Mouse (Mus musculus) gastrocnemius, postnatal 4 days (tissue): ENCODE data around the gene Inhbc. TPM values are rescaled to one million over a fixed set of nuclear protein-coding genes. Genes with fewer than 3 reads are reported as not detected.
A peak's percentile ranks its signal among the peaks of the same experiment; 100 is the strongest.

ENCODE experiments used
- DNase-seq, 2 experiments: peaks; one replicate each; pipeline ENCODE4 v3.0.0; 2021 to 2022; ENCODE audit warnings: low spot score in 2 of 2, mixed read lengths in 2 of 2
- long read RNA-seq, 2 experiments: library from polyadenylated mRNA; stranded (forward); transcript quantifications; one replicate each; pipeline ENCODE4 v2.0.0; 2021
- total RNA-seq, 2 experiments: library from RNA; stranded (reverse); gene quantifications; 2 replicates each; pipeline ENCODE4 v1.2.3; 2021

Inhbc gene
- total RNA-seq, result under 1 TPM in 1 of 2 experiments, not detected in 1; 0.29 TPM
- long read RNA-seq, experiment 1, result 0 reads
- long read RNA-seq, experiment 2, result 0 reads

DNA sequence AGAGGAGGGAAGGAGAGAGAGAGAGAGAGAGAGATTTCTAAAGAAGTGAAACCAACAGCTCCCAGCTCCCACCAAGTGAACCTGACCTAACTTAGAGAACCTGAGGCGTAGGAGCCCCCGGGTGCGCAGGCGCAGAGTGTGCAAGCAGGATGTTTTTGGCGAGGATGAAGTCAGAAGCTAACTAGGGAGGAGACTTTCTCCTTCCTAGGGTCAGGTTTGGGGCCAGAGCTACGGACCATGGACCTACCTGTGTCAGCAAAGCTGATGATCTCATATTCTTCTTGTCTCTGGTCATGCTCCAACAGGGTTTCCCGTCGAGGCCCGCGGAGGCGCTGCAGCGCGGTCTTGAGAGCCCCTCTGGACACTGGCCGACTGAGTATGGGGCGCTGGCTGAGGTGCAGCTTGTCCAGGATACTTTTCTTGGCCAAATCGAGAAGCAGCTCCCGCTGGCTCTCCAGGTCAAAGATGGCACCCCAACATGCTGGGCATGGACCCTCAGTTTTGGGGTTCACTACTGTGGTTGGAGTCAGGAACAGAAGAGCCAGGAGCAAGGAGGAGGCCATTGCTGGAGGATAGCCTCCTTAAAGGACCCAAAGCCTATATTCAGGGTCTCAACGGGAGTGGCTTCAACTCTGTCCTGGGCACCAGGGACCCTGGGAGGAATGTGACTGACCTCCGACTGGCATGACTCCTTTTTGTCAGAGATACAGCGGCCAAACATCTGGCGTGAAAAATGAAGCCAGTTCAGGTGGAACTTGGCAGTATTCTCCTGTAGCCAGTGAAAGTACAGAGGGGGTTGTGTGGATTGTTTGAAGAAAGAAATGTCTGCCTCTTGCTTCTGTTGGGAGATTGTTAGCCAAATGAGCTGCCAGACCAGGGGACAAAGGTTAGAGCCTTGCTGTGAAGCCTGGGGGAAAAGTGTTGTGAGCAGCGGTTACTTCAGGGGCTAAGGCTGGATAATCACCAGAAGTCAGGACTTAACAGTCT lies at the start of gene Inhbc:
Inhbc (minus strand) TSS at position 598 of the 987 bp plus-strand sequence.
- no peak for DNase-seq

DNA sequence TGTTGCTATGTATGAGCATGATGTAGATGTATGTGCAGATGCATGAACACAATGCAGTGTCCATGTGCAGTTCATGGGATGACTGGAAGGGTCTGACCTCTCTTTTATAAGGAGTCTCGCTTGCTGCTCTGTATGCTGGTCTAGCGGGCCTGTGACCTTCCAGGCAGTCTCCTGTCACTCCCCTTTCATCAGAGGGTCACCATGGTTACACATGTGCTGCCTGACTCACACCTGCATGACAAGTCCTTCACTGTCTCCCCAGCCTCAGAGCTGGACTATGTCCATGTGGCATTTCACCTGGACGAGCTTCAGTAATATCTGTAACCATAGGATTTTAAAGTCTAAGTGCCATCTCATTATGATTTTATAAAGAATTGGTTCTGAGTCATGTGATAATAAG lies 43.9 kb upstream of the Inhbc start:
- no peak for DNase-seq

DNA sequence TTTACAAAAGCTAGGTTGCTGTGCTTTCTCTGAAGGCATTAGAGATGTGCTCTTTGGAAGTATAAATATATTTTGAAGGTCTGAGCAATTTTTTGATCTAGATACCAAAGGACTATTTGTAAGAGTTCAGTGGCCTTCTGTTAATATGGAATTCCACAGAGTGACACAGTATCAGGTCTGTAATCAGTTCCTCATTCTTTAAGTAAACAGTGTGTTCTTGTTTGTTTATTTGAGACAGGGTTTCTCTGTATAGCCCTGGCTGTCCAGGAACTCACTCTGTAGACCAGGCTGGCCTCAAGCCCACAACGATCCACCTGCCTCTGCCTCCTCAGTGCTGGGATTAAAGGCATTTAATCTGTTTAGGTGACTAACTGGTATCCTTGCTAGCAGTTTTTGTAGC lies 43.4 kb upstream of the Inhbc start:
- DNase-seq, result no peak

DNA sequence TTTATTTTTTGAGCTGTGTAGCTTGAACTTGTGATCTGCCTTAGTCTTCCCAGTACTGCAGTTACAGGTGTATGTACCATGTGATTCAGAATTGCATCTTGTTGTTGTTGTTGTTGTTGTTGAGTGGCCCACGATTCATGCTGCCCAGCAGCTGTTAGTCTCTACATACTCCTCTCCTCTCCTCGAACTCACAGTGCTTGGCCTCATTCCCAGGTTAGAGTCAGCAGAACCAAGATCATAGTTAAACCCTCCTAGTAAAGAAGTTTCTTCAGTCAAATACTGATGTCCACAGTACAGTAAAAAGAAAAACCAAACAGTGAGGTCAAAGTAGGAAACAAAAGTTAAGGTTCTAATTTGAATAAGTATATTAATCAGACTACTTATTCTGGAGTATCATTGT lies 42.5 kb upstream of the Inhbc start:
- DNase-seq, result no peak

DNA sequence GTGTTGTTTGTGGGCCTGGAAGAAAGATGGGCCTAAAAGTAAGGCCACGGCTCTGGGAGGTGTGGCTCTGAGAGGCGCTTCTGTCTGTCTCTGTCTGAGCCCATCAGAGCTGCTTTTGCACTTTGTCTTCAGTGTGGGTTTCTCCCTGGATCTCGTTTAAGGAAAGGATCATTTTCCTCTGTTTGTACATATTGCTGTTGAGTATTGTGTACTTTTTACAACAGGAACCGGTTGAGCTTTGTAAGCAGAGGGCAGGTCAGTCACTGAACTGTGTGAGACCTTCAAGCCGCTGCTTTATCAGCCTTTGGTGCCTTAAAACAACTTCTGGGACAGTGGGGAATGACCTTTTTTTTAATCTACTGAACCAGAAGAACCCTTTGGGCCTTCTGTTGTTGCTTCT lies 41.9 kb upstream of the Inhbc start:
- no peak for DNase-seq

DNA sequence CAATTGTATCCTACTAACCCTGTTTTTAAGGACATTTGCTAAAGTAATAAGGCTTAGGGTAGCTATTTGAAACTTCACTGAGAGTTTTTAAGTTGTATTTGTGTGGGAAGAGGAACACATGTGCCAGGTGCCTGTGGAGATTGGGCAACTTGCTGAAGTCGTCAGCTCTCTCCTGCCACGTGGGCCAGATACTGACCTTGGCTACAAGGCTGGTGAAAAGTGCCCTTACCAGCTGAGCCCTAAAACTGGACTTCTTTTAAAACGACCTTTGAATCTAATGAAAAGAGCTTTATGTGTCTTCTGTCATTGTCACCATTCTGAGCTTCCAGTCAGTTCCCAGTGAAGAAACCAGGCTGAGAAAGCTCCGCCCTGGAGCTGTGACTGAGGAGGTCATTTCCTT lies 37.2 kb upstream of the Inhbc start:
- DNase-seq, result no peak

DNA sequence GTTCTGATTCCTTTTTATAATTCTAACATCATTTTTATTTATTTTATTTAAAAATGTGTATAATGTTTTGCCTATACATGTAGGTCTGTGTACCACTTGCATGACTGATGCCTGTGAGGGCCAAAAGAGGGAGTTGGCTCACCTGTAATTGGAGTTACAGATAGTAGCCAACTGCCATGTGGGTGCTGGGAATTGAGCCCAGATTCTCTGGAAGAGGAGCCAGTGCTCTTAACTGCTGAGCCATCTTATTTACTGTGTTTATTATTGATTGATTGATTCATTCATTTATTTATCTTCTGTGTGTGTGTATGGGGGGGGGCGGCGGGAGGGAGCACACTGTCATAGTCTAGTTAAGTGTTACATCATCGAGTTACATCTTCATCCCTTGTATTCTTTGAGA lies 34.5 kb upstream of the Inhbc start:
- DNase-seq, result no peak

DNA sequence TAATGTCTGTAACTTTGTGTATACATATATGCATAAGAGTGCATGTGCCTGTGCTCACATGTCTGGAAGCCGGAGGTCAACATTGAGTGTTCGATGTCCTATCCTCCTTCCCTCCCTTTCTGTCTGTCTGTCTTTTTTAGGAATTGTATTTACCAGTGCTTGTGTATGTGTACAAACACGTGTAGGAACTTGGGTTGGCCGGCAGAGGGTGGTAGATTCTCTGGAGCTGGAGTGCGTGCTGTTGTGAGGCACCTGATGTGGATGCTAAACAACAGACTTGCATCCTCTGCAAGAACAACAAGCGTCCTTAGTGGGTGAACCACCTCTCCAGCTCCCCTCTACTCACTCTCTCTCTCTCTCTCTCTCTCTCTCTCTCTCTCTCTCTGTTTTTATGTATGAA lies 21.5 kb upstream of the Inhbc start:
- DNase-seq, result no peak

DNA sequence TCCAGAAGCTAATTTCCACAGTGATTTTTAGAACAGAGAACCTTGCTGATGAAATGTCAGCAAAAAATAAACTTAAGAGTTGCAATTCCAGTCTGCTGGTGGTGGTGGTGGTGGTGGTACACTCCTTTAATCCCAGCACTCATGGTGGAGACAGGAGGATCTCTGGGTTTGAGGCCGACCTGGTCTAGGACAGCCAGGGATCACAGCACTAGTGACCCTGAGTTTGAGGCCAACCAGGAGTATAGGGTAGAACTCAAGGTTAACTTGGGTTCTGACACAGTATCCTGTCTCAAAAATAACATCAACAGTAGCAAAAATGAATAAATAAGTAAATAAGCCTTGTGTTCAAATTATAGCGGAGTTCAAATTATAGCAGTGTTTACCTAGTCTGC lies 11.5 kb upstream of the Inhbc start:
- DNase-seq, result no peak

DNA sequence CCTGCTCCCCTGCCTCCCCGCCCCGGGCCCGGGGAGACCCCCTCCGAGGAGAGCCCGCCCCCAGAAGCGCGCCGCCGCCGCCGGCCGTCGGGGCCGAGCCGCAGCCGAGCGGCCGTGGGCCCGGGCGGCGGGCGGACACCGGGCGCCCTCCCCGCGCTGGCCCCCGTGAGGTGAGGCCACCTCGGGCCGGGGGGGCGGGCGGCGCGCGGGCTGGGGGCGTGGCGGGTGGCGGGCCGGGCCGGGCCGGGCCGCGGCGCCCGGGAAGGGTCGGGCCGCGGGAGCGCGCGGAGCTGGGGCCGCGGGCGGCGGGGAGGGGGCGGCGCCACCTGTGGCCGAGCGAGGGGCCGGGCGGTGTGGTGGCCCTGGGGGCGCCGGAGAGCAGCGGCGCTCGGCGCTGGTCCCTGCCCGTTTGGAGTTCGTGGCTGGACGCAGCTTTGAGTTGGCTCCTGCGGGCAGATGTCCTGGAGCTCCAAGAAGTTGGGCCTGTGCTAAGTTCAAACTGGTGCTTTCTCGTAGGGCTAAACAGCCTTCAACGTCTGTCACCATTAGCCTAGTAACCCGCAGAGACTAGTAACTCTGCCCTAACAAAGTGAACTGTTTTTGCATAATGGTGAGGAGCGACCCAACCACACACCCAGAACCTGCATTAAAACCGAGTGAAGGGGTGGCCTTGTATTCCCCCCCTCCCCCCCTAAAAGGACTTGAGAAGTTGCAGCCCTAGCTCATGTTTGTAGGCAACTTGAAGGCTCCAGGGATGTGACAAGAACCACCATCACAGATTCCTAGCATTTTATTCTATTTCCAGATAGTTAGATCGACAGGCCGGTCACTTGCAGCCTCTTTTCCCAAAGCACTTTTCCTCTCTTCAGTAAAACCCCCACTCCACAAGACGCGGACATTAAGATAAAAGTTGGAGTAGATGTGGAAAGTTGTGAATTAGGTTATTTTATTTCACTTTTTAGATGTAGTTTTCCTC lies 10.8 kb upstream of the Inhbc start:
- DNase-seq, result peak; percentile 57 to 74

DNA sequence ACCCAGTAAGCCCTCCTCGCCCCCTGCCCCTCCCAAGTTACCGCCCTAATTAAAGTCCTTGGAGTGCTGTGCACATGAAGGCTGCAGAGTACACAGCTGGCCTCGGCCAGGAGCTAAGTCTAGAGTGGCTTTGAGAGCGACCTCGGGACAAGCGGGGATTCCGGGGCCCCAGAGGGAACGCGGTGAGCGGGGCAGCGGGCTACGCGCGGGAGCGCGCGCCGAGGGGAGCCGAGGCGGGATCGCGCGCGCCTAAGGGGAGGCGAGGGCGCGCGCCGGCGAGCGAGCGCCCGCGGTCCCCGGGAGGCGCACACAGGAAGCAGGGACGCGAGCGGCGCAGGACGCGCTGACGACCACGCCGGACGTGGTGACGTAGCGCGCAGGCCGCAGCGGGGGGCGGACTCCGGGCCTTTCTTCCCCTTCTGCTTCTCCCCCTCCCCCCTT lies 10.0 kb upstream of the Inhbc start, which contains the start of gene R3hdm2:
R3hdm2 (plus strand) TSS at position 77 of the 441 bp plus-strand sequence.
- peak; percentile 82 to 92 for DNase-seq

DNA sequence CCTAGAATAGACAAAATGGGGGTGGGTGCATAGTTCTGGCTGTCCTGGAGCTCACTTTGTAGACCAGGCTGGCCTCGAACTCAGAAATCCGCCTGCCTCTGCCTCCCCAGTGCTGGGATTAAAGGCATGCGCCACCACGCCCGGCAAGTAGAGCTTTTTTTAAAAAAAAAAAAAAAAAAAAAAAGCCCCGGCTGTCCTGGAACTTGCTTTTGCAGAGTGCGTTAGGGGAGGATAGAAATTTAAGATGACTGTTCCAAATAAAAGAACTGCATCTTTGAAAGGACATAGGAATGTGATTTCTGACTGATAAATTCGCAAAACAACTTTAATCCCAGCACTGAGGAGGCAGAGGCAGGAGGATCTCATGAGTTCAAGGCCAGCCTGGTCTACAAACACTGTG lies 9.4 kb upstream of the Inhbc start:
- no peak for DNase-seq

DNA sequence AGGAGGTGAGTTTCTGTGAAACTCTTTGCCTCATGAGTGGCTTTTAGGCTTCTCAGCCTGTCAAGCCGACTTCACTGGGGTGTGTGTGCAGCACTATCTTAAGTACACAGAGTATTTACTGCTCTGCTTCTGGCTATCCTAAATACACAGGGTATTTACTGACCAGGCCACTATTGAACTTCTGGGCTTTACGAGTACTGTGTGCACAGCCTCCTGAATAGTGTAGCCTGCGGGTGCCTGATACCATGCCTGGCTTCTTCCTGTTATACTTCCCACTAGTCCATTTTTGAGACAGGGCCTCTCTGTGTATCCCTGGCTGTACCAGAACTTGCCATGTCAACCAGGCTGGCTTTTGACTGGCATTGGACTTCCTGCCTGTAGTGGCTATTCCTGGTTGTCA lies 7.5 kb upstream of the Inhbc start:
- DNase-seq, result no peak

DNA sequence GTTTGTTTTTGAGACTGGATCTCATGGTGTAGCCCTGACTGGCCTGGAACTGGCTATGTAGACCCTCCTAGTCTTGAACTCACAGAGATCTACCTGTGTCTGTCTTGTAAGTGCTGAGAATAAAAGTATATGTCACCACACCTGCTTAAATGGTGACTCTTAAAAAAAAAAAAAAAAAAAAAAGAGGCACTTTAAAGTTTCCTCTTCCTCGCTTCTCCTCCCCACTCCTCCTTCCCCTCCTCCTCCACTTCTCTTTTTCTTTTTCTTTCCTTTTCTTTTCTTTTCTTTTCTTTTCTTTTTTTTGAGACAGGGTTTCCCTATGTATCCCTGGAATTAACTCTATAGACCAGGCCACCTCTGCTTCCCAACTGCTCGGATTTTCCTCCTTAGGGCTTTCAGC lies 792 bp upstream of the Inhbc start:
- DNase-seq, result no peak

DNA sequence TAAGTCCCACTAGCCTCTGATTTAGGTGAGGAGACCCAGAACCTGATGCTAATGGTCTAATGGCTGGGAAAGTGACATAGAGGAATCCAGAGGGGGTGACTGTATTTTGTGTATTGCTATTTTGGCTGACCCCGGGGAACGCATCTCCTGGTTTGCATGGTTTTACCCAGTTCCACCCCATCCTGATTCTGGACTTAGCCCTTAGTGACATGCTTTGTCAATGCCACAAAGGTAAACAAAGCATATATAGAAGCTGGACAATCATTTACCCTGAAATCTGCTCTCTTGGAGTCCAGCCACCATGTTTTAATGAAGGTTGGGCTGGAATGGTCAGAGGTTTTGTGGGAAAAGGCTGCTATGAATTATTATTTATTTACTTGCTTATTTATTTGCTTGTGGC lies 2.0 kb downstream of the Inhbc start:
- no peak for DNase-seq

DNA sequence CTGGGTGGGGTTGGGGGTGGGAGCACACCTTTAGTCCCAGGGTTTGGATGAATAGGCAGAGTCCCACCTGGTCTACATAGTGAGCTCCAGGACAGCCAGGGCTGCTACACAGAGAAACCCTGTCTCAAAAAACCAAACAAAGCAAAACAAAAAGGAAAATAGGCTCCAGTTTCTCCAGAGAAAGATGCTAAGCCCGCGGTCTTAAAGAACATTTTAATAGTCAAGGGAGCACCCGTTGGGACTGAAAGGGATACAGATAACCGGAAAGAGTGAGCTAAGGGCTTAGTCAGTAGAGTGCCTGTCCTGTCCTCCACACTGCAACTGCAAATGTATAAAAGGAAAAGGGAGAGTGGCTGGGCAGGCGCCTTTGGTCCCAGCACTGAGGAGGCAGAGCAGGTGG lies 3.1 kb downstream of the Inhbc start:
- no peak for DNase-seq

DNA sequence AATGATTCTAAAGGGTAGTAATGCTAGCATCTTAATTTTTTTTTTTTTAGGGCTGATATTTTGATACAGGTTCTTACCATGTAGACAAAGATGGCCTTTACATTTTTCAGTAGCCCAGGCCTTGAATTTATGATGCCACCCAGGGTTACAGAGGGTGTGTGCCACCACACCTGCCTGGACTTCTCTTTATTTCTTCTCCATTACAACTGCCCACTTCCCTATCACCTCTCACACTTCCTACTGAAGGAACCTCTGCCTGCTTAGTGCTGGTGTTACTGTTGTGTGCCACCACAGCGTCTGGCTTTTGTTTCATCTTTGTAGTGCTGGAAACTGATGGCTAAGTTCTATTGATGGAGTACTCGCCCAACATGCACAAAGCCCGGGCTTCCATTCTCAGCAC lies 9.5 kb downstream of the Inhbc start:
- no peak for DNase-seq

DNA sequence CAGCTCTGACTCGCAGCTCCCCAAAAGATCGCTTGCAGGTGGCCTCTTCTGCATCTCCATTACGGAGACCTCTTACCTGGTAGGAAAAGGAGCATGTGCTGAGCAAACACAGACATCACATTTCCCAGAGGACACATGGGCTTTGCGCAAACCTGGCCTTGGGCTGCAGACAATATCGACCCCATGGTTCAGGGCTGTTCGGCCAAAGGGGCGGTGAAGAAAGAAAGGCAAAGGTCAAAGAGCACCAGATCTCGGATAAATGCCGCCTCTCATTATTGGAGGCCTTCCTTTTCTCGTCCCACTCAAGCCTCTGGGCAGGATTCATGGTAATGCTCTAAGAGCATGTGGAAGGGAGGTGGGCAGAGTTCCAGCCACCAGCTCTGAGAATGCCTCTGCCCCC lies 14.9 kb downstream of the Inhbc start:
- DNase-seq, result no peak

DNA sequence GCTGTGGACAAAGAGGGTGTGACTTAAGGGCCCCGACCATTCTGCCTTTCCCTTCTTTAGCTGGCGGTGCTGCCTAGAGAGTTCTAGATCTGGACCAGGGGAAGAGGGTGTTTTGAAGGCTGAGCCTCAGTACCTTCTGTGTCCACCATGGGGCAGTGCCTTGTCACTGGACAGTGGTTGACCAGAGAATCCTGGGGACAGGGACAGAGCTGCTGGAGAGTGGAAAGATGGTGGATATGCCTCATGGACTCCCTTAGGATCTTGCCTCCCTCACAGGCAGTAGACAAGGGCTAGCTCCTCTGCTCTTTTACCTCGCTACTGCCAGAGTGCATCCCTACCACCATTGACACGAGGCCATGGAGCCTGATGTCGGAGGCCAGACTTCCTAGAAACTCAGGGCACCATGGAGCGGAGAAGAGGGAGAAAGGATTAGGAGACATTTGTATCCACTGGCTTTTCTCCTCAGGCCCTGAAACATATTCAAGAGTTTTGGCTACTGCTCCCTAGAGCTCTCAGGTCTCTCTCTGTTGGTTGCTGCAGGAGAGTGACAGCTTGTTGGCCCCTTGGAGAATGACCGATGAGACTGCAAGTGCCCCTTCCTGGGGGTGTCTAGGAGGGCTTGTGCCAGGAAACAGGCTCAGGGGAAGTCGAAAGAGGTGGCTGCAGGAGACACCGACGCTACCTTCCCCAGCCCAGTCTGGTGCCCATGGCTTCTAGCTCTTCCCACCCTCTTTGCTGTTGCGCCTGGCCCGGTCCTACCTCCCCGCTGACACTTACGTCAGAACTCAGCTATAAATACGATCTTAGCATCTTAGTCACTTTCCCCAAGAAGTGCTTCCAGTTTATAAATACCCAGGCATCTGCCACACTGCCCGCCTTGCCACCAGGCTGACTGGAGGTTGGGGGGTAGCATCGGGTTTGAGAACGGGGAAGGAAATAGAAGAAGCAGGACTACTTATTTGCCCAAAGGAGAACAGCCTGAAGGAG lies 16.0 kb downstream of the Inhbc start, which contains the start of gene Inhbe:
Inhbe (minus strand) TSS at position 503 of the 987 bp plus-strand sequence.
- no peak for DNase-seq

DNA sequence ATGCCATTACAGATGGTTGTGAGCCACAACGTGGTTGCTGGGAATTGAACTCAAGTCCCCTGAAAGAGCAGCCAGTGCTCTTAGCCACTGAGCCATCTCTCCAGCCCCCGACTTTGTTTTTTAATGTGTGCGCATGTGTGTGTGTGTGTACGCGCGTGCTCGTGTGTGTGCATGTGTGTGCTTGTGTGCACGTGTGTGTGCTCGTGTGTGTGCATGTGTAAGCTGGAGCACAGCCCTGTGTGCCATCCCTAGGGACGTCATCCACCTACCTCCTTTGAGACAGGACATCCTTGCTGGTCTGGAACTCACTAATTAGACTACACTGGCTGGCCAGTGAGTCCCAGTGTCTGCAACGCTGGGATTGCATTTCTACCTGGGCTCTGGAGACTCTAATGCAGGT lies 17.5 kb downstream of the Inhbc start:
- DNase-seq, result no peak
